Mouse (Mus musculus) urinary bladder, postnatal 14 days (tissue): ENCODE measurements around the gene Gm29735.
"Not testable (repeated sequence)": the region's sequence is repeated elsewhere in the genome, so short reads cannot be mapped to it uniquely, and the experiment has no call there.

Source experiments
- DNase-seq: peaks from one replicate; pipeline ENCODE4 v3.0.0; 2021; ENCODE audit warnings: low spot score

Gm29735 gene

DNA sequence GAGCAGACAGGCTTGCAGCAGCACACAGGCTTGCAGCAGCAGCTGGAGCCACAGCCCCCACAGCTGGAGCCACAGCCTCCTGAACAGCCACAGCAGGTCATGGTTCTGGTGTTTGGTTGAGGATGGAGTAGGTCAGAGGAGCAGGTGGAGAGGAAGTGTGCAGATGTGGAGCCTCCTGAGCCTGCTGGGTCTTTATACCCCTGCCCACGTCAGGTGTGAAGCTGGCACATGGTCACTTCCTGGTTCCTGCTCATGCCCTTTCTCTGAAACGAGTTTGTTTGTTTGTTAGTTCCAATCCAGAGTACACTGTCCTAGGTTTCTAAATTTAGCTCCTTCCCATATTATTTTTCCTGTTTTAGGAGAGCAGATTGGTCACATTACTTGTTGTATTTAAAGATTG is at the start of gene Gm29735:
TSS of gene Gm29735 (minus strand) at position 101 of the 400 bp plus-strand sequence.
- DNase-seq, result not testable (repeated sequence)

GRCm38 (mm10) chr7:142205488-142205887 is 48.6 kb upstream of the Gm29735 start:
- no peak for DNase-seq

GRCm38 (mm10) chr7:142201064-142201463 is 44.2 kb upstream of the Gm29735 start, which contains the start of gene Krtap5-3:
Gene Krtap5-3 (plus strand): TSS chr7:142201364.
- DNase-seq, result no peak

DNA sequence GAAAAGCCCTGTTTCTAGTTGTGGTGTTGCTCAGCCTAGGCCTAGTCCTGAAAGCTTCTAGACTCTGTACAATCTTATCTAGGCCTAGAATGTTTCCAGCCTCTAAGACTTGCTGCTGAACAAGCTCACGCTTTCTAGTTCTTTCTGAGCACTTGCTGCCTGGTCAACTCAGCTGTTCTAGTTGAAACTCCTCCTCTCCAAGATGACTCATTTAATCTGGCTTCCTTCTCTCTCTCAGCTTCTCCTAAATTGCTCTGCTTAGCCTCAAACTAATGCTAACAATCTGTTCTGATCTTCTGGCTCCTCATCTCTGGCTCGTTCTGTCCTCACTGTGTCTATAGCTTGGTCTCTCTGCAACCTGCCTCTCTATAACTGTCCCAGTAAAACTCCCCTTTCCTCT is 41.8 kb upstream of the Gm29735 start:
- no peak for DNase-seq

DNA sequence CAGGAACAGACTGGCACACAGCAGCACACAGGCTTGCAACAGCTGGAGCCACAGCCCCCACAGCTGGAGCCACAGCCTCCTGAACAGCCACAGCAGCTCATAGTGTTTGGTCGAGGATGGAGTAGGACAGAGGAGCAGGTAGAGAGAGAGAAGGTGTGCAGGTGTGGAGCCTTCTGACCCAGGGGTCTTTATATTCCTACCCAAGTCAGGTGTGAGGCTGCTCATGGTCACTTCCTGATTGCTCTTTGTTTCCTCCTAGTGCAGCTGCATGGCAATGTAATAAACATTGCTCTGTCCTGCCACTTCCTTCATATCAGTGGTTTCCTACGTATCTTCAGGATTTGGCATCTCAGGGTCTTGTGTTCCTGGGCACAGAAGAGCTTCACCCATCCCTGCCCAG is 33.4 kb upstream of the Gm29735 start, which contains the start of gene Gm10153:
TSS of gene Gm10153 (minus strand) at position 101 of the 400 bp plus-strand sequence.
- no peak for DNase-seq

GRCm38 (mm10) chr7:142188156-142188555 is 31.2 kb upstream of the Gm29735 start:
- no peak for DNase-seq

- no peak for DNase-seq
These were observed 24.1 kb upstream of the Gm29735 start for GRCm38 (mm10) chr7:142181021-142181420.

GRCm38 (mm10) chr7:142178685-142179084 is 21.8 kb upstream of the Gm29735 start:
- no peak for DNase-seq

DNA sequence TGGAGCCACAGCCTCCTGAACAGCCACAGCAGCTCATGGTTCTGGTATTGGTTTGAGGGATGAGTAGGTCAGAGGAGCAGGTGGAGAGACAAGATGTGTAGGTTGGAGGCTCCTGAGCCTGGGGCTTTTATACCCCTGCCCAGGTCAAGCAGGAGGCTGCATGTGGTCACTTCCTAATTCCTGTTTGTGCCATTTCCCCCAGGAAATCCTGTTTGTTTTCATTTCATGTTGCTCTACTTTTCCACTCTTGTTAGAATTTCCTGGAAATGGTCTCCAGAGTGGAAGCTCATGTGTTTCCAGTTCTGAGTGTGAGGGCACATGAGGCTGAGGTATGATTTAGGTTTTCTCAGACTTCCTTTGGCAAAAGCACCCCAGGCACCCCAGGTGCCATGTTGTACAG is 19.0 kb upstream of the Gm29735 start, which contains the start of gene Krtap5-2:
TSS of gene Krtap5-2 (minus strand) at position 101 of the 400 bp plus-strand sequence.
- not testable (repeated sequence) for DNase-seq

DNA sequence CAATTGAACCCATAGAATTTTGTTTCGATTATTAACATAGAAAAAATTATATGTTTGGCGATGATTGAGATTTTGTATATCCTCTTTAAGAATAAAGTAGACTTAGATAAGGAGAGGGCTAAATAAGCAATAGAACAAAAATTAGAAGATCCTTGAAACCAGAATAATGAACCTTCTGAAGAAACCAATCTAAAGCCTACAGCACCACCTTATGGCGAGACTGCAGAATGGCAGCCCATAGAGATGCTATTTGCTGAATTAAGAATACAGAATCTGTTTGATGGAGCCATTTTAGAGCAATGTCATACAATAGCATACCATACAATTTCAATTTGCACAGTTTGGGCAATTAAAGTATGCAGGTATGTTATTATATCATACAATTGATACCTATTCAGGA is 12.9 kb upstream of the Gm29735 start:
- DNase-seq, result no peak

GRCm38 (mm10) chr7:142165639-142166038 is 8.7 kb upstream of the Gm29735 start, which contains the start of gene Gm4553:
Gene Gm4553 (minus strand): TSS chr7:142165739.
- not testable (repeated sequence) for DNase-seq

- DNase-seq, result no peak
These were observed 2.5 kb upstream of the Gm29735 start for GRCm38 (mm10) chr7:142159366-142159765.

DNA sequence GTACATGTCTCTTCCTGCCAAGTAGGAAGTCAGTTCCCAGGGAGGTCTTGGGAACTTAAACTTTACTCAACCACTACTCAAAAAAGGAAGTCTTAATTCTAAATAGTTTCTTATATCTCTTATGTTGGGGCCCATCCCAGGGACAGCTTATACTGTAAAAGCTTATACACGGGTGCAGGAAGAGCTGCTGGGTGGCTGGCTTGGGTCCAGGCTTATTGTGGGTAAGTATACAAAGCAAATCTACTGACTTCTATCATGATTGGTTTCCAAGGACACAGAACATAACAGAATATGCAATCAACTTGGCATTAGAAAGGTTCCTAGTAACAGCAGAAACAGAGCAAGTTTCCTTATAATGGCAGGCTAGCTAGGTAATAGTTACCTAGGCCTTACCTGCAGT is 1.6 kb downstream of the Gm29735 start:
- no peak for DNase-seq

DNA sequence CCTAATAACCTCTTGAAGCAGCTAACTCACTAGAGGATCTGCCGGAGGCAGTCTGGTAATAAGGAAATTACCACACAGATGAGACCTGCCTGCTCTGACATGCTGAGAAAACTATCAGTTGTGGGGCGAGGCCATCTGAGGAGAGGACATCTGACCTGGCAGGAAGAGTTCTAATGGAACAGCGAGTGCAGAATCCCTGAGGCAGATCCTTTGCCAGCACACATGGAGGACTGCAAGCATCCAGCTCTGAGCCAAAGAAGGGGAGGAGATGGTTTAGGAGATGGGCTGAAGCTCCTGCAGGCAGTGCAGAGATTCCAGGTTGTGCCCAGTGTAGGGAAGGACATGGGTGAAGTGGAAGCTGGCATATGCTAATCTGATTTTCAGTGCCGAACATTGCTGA is 4.7 kb downstream of the Gm29735 start:
- no peak for DNase-seq

DNA sequence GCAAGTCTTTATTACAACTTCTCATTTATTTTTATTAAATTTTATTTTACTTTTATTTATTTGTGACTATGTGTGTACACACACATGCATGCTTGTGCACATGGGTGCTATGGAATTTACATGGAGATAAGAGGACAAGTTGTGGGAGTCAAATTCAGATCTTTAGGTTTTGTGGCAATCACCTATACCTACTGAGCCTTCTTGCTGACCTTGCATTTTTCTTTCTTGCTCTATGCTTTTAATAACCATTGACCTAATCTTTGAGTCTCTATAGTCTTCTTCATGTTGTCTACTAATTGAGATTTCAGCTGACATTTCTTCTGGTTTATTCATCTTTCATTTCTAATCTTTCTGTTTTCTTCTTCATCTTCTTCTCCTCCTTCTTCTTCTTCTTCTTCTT is 8.3 kb downstream of the Gm29735 start:
- DNase-seq, result no peak

DNA sequence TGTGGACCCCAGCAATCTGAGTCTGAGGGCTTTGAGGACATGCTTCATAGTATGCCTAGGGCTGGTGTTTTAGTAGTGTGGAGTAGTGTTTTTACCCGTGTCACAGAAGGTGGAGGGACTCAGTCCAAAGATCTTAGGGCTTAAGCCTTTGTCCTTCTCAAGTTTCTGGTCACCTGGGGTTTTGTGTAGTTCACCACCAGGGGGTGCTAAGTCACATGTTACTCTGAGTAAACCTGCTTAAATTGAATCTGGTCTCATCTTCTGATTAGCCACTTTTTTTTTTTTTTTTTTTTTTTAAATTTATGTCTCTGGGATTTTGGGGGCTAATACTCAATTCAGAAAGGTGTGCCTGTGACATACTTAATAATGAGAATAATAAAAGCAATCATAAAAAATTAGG is 10.9 kb downstream of the Gm29735 start:
- DNase-seq, result peak; percentile 55

GRCm38 (mm10) chr7:142145413-142145940 is 11.4 kb downstream of the Gm29735 start:
- DNase-seq, result no peak

DNA sequence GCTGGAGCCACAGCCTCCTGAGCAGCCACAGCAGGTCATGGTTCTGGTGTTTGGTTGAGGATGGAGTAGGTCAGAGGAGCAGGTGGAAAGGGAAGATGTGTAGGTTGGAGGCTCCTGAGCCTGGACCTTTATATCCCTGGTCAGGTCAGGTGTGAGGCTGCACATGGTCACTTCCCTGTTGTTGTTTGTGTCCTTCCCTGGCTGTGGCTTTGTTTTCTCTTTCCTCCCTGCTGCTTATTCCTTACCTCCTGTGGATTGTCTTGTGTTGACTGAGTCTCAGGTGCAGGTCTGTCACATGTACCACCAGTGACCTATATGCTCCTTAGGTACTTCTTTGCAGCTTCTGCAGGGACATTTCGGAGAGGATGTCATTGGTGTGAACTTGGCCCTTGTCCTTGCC is 12.4 kb downstream of the Gm29735 start, which contains the start of gene Gm45337:
TSS of gene Gm45337 (minus strand) at position 101 of the 400 bp plus-strand sequence.
- no peak for DNase-seq

- DNase-seq, result not testable (repeated sequence)
These were observed 13.4 kb downstream of the Gm29735 start for GRCm38 (mm10) chr7:142143506-142144010.

GRCm38 (mm10) chr7:142140696-142141095 is 16.2 kb downstream of the Gm29735 start:
- no peak for DNase-seq

- DNase-seq, result not testable (repeated sequence)
These were observed 21.0 kb downstream of the Gm29735 start, which contains the start of gene Gm39115 for GRCm38 (mm10) chr7:142135934-142136333. Gene Gm39115 (minus strand): TSS chr7:142136034.

GRCm38 (mm10) chr7:142134206-142134995 is 22.5 kb downstream of the Gm29735 start:
- DNase-seq, result no peak

DNA sequence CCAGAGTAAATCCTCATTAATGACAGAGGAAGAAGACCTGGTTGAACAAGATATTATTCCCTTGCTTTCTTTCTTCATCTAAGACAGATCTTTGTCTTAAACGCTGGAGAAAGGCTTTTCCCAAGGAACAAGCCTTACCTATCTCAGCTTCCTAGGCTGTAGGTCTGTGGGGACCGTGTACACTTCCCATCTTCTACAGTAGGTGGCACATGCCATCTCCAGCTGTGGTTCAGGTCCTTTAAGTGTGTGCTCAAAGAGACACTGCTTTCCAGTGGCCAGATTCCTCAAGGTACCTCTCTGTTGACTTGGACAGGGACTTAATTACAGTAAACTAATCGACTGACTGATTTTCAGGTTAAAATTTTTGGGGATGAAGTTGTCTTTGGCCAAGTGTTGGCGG is 28.1 kb downstream of the Gm29735 start:
- DNase-seq, result no peak
